Comparison of ENCODE assay signal across 18 mouse cellular contexts in the genomic region with DNA sequence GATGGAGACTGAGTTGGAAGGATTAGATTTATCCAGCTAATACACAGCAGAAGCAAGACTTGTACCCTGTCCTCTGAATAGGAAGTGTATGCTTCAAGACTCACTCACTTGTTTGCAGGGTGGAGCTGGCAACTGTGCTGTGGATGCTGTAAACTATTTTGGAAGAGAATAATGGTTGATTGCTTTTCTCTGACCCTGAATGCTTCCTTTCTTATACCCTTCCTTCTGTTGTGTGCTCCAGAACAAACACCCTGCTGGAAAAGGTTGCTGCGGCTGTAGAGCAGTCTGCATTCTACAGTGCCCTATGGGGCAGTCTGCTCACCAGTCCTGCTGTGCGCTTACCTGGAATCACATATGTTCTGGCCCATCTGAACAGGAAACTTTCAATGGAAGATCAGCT.
"Had no signal": no experiment of that assay in that cellular context is flagged by ENCODE, and none has a peak within 500 bp of the region (broad histone marks: within the 10 kb centered on the region; RNA-seq: fewer than 3 reads in every experiment).

No protein-coding gene starts in this region.

- ATAC-seq: hindbrain, postnatal 0 days; intestine, embryonic 16.5 days; liver, embryonic 12.5 days had no signal

- DNase-seq: gastrocnemius, adult 2 months; gastrocnemius, postnatal 10 days; gastrocnemius, postnatal 36 days; heart, adult 11 months; heart, adult 2 months; heart, postnatal 14 days; heart, postnatal 36 days; kidney, adult 11 months; kidney, adult 2 months; kidney, adult 9 months; kidney, postnatal 14 days; kidney, postnatal 36 days; layer of hippocampus, adult 9-11 months; layer of hippocampus, postnatal 36 days; left cerebral cortex, postnatal 4 days had no signal
